Mouse (Mus musculus): Measurements from ENCODE around the gene Irx4. TPM values are rescaled to one million over a fixed set of nuclear protein-coding genes. Genes with fewer than 3 reads are reported as not detected.

The Irx4 gene
- total and polyA plus RNA-seq, 3 experiments = not detected

- Histone ChIP-seq H3K27ac (ENCODE audit: control insufficient read depth, low read depth, low read length) (no peak overlapping the region), H3K36me3 (ENCODE audit: control insufficient read depth in 1 of 2, insufficient read depth in 2 of 2, low read length in 2 of 2) (no peaks in the 10 kb centered on the region), H3K79me2 (ENCODE audit: control insufficient read depth, insufficient read depth, low read length, poor library complexity) (no peaks in the 10 kb centered on the region), H3K4me3 (ENCODE audit: control insufficient read depth in 1 of 2, insufficient read depth in 1 of 2, low read depth in 2 of 2, low read length in 2 of 2) (no peak overlapping the region), H3K9ac (ENCODE audit: control insufficient read depth, low read depth, low read length, poor library complexity, severe bottlenecking) (no peak overlapping the region), H3K9me3 (replicated peaks; ENCODE audit: insufficient read depth, low read length) (no peaks in the 10 kb centered on the region), H3K27me3 (ENCODE audit: control insufficient read depth in 1 of 2, insufficient read depth in 2 of 2, low read length in 2 of 2) (no peaks in the 10 kb centered on the region), H3K4me1 (ENCODE audit: control insufficient read depth in 1 of 2, insufficient read depth in 2 of 2, low read length in 2 of 2) (no peaks in the 10 kb centered on the region)
- TF ChIP-seq NRF1 (IDR thresholded peaks at IDR 0.05; ENCODE audit: insufficient read depth, low read depth, low read length, poor library complexity, severe bottlenecking) (no peak), TBP (IDR thresholded peaks at IDR 0.05; ENCODE audit: low read depth, low read length) (no peak), UBTF (IDR thresholded peaks at IDR 0.05; ENCODE audit: borderline replicate concordance, insufficient read depth, low read depth, low read length) (no peak), GABPA (IDR thresholded peaks at IDR 0.05; ENCODE audit: low read depth, low read length) (no peak), E2F4 (IDR thresholded peaks at IDR 0.05; ENCODE audit: borderline replicate concordance, low read depth, low read length) (no peak), TCF12 (IDR thresholded peaks at IDR 0.05; ENCODE audit: low read depth, low read length) (no peak), JUND (IDR thresholded peaks at IDR 0.05; ENCODE audit: low read depth, low read length) (no peak), ZNF384 (IDR thresholded peaks at IDR 0.05; ENCODE audit: low read depth, low read length) (no peak), CHD1 (IDR thresholded peaks at IDR 0.05; ENCODE audit: low read depth, low read length) (no peak), EP300 (IDR thresholded peaks at IDR 0.05; ENCODE audit: low read depth in 1 of 2, low read length in 2 of 2) (no peak), NELFE (IDR thresholded peaks at IDR 0.05; ENCODE audit: low read depth, low read length) (no peak), POLR2A (IDR thresholded peaks at IDR 0.05; ENCODE audit: control insufficient read depth in 1 of 2, insufficient read depth in 1 of 2, low read depth in 1 of 2, low read length in 2 of 2, poor library complexity in 1 of 2) (no peak), MAZ (IDR thresholded peaks at IDR 0.05; ENCODE audit: low read depth, low read length) (no peak), ETS1 (IDR thresholded peaks at IDR 0.05; ENCODE audit: low read depth, low read length) (no peak), KAT2A (conservative IDR thresholded peaks at IDR 0.05; ENCODE audit: low read depth, low read length) (no peak)
- DNase-seq (ENCODE audit: low read depth, low spot score) = no peak
These were observed 3.1 kb downstream of the Irx4 start for GRCm38 (mm10) chr13:73263128-73263971.

GRCm38 (mm10) chr13:73264166-73264735, 4.0 kb downstream of the Irx4 start:
- Histone ChIP-seq H3K9me3 (replicated peaks; ENCODE audit: insufficient read depth, low read length) (no peaks in the 10 kb centered on the region), H3K79me2 (ENCODE audit: control insufficient read depth, insufficient read depth, low read length, poor library complexity) (no peaks in the 10 kb centered on the region), H3K27me3 (ENCODE audit: control insufficient read depth in 1 of 2, insufficient read depth in 2 of 2, low read length in 2 of 2) (no peaks in the 10 kb centered on the region), H3K4me3 (ENCODE audit: control insufficient read depth in 1 of 2, insufficient read depth in 1 of 2, low read depth in 2 of 2, low read length in 2 of 2) (no peak overlapping the region), H3K4me1 (ENCODE audit: control insufficient read depth in 1 of 2, insufficient read depth in 2 of 2, low read length in 2 of 2) (no peaks in the 10 kb centered on the region), H3K9ac (ENCODE audit: control insufficient read depth, low read depth, low read length, poor library complexity, severe bottlenecking) (no peak overlapping the region), H3K36me3 (ENCODE audit: control insufficient read depth in 1 of 2, insufficient read depth in 2 of 2, low read length in 2 of 2) (no peaks in the 10 kb centered on the region), H3K27ac (ENCODE audit: control insufficient read depth, low read depth, low read length) (no peak overlapping the region)
- TF ChIP-seq SMC3 (IDR thresholded peaks at IDR 0.05; ENCODE audit: low read depth, low read length) = no peak
- no peak for DNase-seq (ENCODE audit: low read depth, low spot score)
